Mouse (Mus musculus): ENCODE results near the gene Ttc7b.

DNA sequence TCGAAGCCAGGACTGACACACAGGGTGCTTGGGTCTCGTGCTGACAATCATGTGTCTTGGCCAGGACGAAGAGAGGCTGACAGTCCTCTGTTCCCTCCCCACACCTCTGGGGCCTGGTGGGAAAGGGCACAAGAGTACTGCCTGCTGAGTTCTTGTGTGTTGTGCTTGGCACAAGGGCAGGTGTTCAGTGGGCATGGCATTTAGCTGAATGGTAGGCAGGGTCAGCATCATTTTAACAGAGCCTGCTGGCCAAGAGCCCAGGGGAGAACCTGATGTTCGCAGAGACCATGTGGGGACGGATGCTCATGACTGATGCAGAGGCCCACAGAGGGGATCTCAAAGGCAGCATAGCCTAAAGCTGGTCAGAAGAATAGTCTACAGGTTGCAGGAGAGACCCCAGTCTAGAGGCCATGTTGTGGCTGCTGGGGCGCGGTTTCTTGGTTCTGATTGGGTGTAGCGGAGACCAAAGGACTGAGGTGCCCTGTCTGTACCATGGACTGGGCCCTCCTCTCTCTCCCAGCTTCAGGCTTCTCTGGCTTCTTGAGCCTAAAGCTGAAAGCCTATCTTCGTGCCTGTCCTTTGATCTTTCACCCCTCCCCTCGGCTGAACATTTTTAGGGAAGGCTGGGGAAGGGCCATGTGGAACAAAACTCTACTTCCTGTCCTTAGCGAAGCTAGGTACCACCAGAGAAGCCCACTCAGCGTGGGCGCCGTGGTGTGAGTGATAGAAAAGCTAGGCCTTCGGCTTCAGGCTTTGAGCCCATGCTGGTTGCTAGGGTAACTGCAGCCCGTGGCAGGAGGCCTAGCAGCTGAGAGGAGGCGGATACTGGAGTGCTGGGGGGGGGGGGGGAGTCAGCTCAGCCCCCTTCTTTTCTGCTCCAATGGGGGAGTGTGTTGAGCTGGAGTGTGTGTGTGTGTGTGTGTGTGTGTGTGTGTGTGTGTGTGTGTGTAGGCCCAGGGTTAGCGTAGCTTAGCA, 229.6 kb downstream of the Ttc7b start:
- TF ChIP-seq POLR2A (IDR thresholded peaks at IDR 0.05; ENCODE audit: borderline replicate concordance, extremely low read depth, insufficient read depth, insufficient read length, poor library complexity, severe bottlenecking) (no peak), CTCF (IDR thresholded peaks at IDR 0.05; ENCODE audit: borderline replicate concordance, extremely low read depth, insufficient read depth, insufficient read length) (no peak)

All from brain, embryonic 14.5 days (tissue).